In genomic region chr19:42832251-42832650, GRCm38 (mm10) we compare ENCODE assay signal across 18 mouse cellular contexts.
"Had no signal": no experiment of that assay in that cellular context is flagged by ENCODE, and none has a peak within 500 bp of the region (broad histone marks: within the 10 kb centered on the region; RNA-seq: fewer than 3 reads in every experiment).

No protein-coding gene starts in this region.

- ATAC-seq: midbrain, embryonic 13.5 days; midbrain, embryonic 16.5 days had no signal

- H3K4me2 ChIP-seq: kidney, embryonic 15.5 days; liver, embryonic 13.5 days; lung, embryonic 15.5 days; midbrain, embryonic 13.5 days; neural tube, embryonic 13.5 days had no signal

- H3K4me3 ChIP-seq: kidney, embryonic 15.5 days; left cerebral cortex, adult 2 months; liver, embryonic 13.5 days; lung, embryonic 15.5 days; megakaryocyte, embryonic 14.5 days; midbrain, embryonic 10.5 days; midbrain, embryonic 13.5 days; myocyte; neural tube, embryonic 13.5 days had no signal

- H3K36me3 ChIP-seq: kidney, embryonic 15.5 days; liver, embryonic 13.5 days; lung, embryonic 15.5 days; midbrain, embryonic 10.5 days; midbrain, embryonic 13.5 days; neural tube, embryonic 13.5 days had no signal

- H3K9ac ChIP-seq: kidney, embryonic 15.5 days; liver, embryonic 13.5 days; lung, embryonic 15.5 days; midbrain, embryonic 13.5 days; neural tube, embryonic 13.5 days had no signal

- H3K9me3 ChIP-seq: kidney, embryonic 15.5 days; liver, embryonic 13.5 days; lung, embryonic 15.5 days; megakaryocyte, embryonic 14.5 days; midbrain, embryonic 10.5 days; midbrain, embryonic 13.5 days; neural tube, embryonic 13.5 days had no signal

- H3K27me3 ChIP-seq: kidney, embryonic 15.5 days; liver, embryonic 13.5 days; lung, embryonic 15.5 days; midbrain, embryonic 13.5 days; neural tube, embryonic 13.5 days had no signal

- DNase-seq: kidney, adult 11 months; kidney, adult 8-10 months; kidney, postnatal 10 days; kidney, postnatal 36 days; layer of hippocampus, postnatal 36 days; liver, embryonic 13.5 days; right cerebral cortex, postnatal 25 days; spleen, adult 18-20 months; thymus, postnatal 25 days had no signal

- H3K4me1 ChIP-seq: kidney, embryonic 15.5 days; liver, embryonic 13.5 days; midbrain, embryonic 10.5 days; midbrain, embryonic 13.5 days; neural tube, embryonic 13.5 days had no signal

- H3K27ac ChIP-seq: kidney, embryonic 15.5 days; left cerebral cortex, adult 2 months; liver, embryonic 13.5 days; lung, embryonic 15.5 days; midbrain, embryonic 10.5 days; midbrain, embryonic 13.5 days; neural tube, embryonic 13.5 days had no signal
